Mouse (Mus musculus) limb, embryonic 11.5 days (tissue): ENCODE measurements around the gene Sbf2. TPM values are rescaled to one million over a fixed set of nuclear protein-coding genes. Genes with fewer than 3 reads are reported as not detected.
A peak's percentile ranks its signal among the peaks of the same experiment; 100 is the strongest.
"Not testable (repeated sequence)": the region's sequence is repeated elsewhere in the genome, so short reads cannot be mapped to it uniquely, and the experiment has no call there.

Experiments
- ATAC-seq: fragments of 200-750 bp; cut with Nextera tagmentation; 2 replicates; pipeline ENCODE4 v1.8.0; 2017; ENCODE audit warnings: low read depth; ENCODE audit not compliant: insufficient number of reproducible peaks, low FRiP score, low TSS enrichment
- DNase-seq: peaks from one replicate; pipeline ENCODE4 v3.0.0-alpha.2; 2015; ENCODE audit warnings: low spot score
- H3K27ac ChIP-seq: fragments of 300-500 bp; sonication (generic); replicated peaks from 2 replicates; pipeline ENCODE4 v1.5.1; 2014; ENCODE audit warnings: low read depth, mild to moderate bottlenecking, low read length
- H3K27me3 ChIP-seq: fragments of 300-500 bp; sonication (generic); 2 replicates; pipeline ENCODE4 v1.6.1; 2014; ENCODE audit warnings: mild to moderate bottlenecking, low read length, mixed read lengths; ENCODE audit not compliant: control insufficient read depth, insufficient read depth
- H3K36me3 ChIP-seq: fragments of 300-500 bp; sonication (generic); 2 replicates; pipeline ENCODE4 v1.6.1; 2014; ENCODE audit warnings: mild to moderate bottlenecking, low read length, moderate library complexity, mixed read lengths; ENCODE audit not compliant: control insufficient read depth, insufficient read depth
- H3K4me1 ChIP-seq: fragments of 300-500 bp; sonication (generic); 2 replicates; pipeline ENCODE4 v1.6.1; 2014; ENCODE audit warnings: low read length, mixed read lengths; ENCODE audit not compliant: control insufficient read depth, insufficient read depth
- H3K4me2 ChIP-seq: fragments of 300-500 bp; sonication (generic); 2 replicates; pipeline ENCODE4 v1.6.1; 2014; ENCODE audit warnings: low read depth, mild to moderate bottlenecking, moderate library complexity; ENCODE audit not compliant: severe bottlenecking
- H3K4me3 ChIP-seq: fragments of 300-500 bp; sonication (generic); 2 replicates; pipeline ENCODE4 v1.5.1; 2014; ENCODE audit warnings: low read depth, low read length
- H3K9ac ChIP-seq: fragments of 300-500 bp; sonication (generic); 2 replicates; pipeline ENCODE4 v1.6.1; 2014; ENCODE audit warnings: mild to moderate bottlenecking, low read length
- H3K9me3 ChIP-seq: fragments of 300-500 bp; sonication (generic); 2 replicates; pipeline ENCODE4 v1.6.1; 2016; ENCODE audit warnings: low read length; ENCODE audit not compliant: control insufficient read depth
- WGBS: fragments of 180-500 bp; shearing (Covaris S2); extraction: QIAGEN DNeasy Blood & Tissue Kit; methylation state at CpG from one replicate; pipeline ENCODE4 v1.1.7; 2014; 5-methylcytosine and 5-hydroxymethylcytosine counted together
- polyA plus RNA-seq: library from polyadenylated mRNA; unstranded; fragments of >200 nt; fragmentation: Nextera tagmentation; extraction: Ambion mirVana; gene quantifications from 2 replicates; pipeline ENCODE4 v1.2.1, GENCODE M21; 2014

Gene Sbf2
- polyA plus RNA-seq, 1 experiment from 2014 or later = 31.4 TPM

DNA sequence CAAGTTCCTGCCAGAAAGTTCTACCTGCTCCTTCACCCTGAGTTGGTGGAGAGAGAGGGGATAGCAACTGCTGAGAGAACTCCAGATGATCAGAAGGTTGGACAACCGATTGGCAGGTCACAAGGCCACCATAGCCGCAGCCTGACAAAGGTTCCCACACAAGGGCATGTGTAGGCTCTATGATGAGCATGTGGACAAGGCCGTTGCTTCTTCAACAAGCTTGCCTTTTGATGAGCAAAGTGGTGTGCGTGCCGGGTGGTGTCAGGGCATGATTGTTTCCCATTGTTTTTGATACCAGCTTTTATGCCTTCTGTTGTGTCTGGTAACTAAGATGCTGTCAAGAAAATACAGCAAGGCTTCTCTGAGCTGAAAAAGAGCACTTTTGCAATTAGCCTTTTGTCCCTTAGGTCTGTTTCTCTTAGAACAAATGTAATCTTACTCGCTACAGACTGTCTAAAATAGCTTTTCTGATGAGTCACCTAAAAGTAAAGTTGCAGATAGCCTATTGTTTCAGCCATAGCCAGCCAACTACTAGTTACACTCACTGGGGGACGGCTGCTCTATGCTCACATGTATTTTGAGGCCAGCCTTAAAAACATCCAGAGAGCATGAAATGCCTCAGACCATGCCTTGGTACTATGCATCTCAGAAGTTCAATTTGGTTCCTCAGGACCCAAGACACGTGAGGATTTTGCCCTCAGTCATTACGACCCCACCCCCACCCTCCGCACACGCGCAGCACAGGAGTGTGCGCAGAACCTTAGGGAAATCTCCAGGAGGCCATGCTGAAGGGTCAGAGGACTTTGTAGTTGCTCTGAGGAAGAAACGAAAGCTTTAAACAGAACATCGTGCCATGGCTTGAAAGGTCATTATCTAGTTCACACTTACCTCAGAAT lies 33.1 kb upstream of the Sbf2 start:
- Histone ChIP-seq H3K4me2 (no peak overlapping the region), H3K9me3 (peaks cover 2% of the 10 kb centered on the region; the same call in 1 of the 2 replicates), H3K4me1 (no peaks in the 10 kb centered on the region), H3K9ac (no peak overlapping the region), H3K36me3 (no peaks in the 10 kb centered on the region), H3K4me3 (no peak overlapping the region), H3K27me3 (no peaks in the 10 kb centered on the region), H3K27ac (no peak overlapping the region)
- 89% methylated on average over 15 of the region's 15 CpGs for WGBS
- DNase-seq (no peak), ATAC-seq (no peak)

DNA sequence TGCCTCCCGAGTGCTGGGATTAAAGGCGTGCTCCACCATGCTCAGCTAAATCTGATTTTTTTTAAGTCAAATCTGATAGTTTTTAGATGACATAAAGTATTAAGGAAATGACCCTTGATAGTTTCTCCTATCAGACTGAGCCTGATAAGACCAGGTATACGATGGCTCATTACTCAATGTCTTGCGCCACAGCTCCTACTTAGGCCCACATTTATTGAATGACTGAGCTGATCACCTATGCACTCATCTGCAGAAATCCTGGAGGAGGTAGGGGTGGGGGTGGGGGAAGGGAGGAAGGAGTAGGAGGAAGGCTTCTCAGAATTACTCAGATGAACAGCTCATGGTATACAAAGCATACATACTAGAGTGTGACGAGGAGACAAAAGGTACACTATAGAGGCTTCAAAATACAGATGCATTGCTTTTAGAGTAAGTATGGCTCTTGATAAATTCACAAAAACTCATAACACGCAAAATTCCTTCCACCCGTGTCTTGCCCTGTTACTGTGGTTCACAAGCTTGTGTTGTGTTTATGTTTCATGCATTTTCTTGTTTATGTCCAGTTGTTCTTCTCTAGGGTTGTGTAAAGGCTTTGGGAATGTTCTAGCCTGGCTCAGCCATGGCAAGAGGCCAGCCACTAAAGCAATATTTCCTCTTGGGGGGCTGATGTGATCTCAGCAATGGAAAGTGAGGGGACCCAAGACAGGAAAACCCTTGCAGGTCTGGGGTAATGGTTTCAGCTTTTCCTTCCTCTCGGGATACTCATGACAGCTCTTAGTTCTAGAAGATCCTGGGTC lies 32.1 kb upstream of the Sbf2 start:
- Histone ChIP-seq H3K4me1 (no peaks in the 10 kb centered on the region), H3K27ac (no peak overlapping the region), H3K4me2 (no peak overlapping the region), H3K36me3 (no peaks in the 10 kb centered on the region), H3K27me3 (no peaks in the 10 kb centered on the region), H3K9me3 (peaks cover 2% of the 10 kb centered on the region; the same call in 1 of the 2 replicates), H3K9ac (no peak overlapping the region), H3K4me3 (no peak overlapping the region)
- 91% methylated on average over 8 of the region's 8 CpGs for WGBS
- DNase-seq (no peak), ATAC-seq (no peak)

DNA sequence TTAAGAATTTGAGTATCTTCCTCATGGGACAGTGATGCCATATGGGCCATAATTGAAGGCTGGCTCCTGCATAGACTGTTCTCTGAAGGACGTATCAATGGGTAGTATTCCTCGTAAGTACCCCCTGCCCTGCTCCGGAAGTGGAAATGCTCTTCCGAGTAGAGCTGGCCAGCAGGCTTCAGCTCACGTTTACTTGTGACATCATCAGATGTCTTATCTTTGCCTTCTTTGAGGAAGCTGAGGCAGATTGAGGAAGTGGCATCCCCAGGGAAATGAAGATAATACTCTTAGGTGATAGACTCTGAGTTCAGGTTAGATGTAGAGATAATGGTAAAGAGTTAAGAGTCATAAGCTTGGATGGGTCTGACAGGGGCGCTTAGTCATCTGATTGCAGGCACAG lies 31.1 kb upstream of the Sbf2 start:
- H3K4me1 ChIP-seq = no peaks in the 10 kb centered on the region
- H3K9me3 ChIP-seq = peaks cover 2% of the 10 kb centered on the region; the same call in 1 of the 2 replicates
- H3K4me3 ChIP-seq = no peak overlapping the region
- no peaks in the 10 kb centered on the region for H3K36me3 ChIP-seq
- WGBS = 83% methylated on average over 6 of the region's 6 CpGs
- no peak overlapping the region for H3K4me2 ChIP-seq
- H3K27ac ChIP-seq = no peak overlapping the region
- no peak for ATAC-seq
- no peak overlapping the region for H3K9ac ChIP-seq
- no peaks in the 10 kb centered on the region for H3K27me3 ChIP-seq
- no peak for DNase-seq

DNA sequence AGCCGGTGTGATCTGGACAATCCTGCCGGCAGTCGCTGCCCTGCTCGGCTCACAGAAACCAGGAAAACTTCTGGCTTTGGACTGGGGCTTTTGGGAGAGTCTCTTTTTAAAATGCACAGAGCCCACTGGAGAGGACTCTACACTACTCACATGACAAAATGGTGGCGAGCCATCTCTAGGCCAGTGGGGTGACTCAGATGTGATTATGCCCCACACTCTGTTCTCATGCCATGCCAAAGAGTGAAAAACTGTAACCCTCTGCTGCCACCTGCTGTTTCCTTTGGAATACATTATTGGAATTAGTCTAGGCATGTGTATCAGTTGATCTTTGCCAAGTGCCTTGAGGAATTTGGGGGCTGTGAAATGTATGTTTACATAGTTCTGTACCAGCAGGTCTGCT lies 30.6 kb upstream of the Sbf2 start:
- H3K4me1 ChIP-seq = no peaks in the 10 kb centered on the region
- no peak overlapping the region for H3K4me2 ChIP-seq
- no peak overlapping the region for H3K4me3 ChIP-seq
- H3K9me3 ChIP-seq = peaks cover 2% of the 10 kb centered on the region; the same call in 1 of the 2 replicates
- 76% methylated on average over 5 of the region's 5 CpGs for WGBS
- H3K27ac ChIP-seq = no peak overlapping the region
- H3K36me3 ChIP-seq = no peaks in the 10 kb centered on the region
- H3K9ac ChIP-seq = no peak overlapping the region
- ATAC-seq (peak; percentile 62; the same call in 1 of the 2 replicates), DNase-seq (peak; percentile 74)
- no peaks in the 10 kb centered on the region for H3K27me3 ChIP-seq

DNA sequence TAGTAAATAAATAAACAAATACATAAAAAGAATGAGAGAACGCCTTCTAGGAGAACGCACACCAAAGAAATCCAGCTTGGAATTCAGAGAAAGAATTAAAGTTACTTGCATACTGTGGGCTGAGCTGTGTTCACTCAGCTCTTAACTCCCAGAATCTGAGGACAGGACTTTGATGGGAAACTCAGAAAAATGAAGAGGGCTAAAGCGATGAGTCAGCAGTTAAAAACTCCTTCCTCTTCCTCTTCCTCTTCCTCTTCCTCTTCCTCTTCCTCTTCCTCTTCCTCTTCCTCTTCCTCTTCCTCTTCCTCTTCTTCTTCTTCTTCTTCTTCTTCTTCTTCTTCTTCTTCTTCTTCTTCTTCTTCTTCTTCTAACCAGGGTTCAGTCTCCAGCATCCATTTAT lies 25.2 kb upstream of the Sbf2 start:
- not testable (repeated sequence) for H3K36me3 ChIP-seq, H3K4me3 ChIP-seq, H3K9me3 ChIP-seq, H3K27ac ChIP-seq, ATAC-seq, H3K9ac ChIP-seq, H3K4me1 ChIP-seq, H3K27me3 ChIP-seq, H3K4me2 ChIP-seq, DNase-seq
- 97% methylated on average over 3 of the region's 3 CpGs for WGBS

DNA sequence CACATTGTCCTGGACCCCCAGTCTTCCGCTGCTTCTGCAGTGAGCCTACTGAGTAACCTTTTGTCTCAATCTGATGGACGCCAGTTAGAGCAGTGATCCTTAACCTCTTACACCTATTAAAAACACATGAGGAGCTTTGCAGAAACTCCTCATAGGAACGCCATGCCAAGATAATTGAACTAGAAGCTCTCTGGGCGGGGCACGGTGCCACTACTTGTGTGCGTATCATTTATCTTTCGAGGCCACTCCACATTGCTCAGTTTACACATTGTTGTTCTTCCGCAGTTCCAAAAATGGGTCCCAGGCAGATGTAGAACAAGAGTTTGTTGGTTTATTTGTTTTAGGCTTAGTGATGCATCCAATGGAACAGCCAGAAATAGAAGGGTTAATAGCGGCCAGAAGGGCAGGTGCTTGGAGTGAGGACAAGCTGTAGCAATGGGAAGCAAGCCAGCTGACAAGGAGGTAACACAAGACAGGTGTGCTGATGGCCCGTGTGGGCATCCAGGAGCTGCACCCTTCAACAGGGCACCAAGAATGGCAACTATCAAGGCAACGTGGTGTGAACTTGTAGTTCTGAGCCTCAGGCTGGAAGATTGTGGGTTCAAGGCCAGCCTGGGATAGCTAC lies 24.7 kb upstream of the Sbf2 start:
- H3K4me1 ChIP-seq = no peaks in the 10 kb centered on the region
- ATAC-seq (no peak), DNase-seq (no peak)
- H3K27ac ChIP-seq = no peak overlapping the region
- WGBS = 83% methylated on average over 11 of the region's 11 CpGs
- H3K4me3 ChIP-seq = no peak overlapping the region
- H3K27me3 ChIP-seq = no peaks in the 10 kb centered on the region
- no peak overlapping the region for H3K9ac ChIP-seq
- no peaks in the 10 kb centered on the region for H3K36me3 ChIP-seq
- H3K9me3 ChIP-seq = no peaks in the 10 kb centered on the region
- H3K4me2 ChIP-seq = no peak overlapping the region

DNA sequence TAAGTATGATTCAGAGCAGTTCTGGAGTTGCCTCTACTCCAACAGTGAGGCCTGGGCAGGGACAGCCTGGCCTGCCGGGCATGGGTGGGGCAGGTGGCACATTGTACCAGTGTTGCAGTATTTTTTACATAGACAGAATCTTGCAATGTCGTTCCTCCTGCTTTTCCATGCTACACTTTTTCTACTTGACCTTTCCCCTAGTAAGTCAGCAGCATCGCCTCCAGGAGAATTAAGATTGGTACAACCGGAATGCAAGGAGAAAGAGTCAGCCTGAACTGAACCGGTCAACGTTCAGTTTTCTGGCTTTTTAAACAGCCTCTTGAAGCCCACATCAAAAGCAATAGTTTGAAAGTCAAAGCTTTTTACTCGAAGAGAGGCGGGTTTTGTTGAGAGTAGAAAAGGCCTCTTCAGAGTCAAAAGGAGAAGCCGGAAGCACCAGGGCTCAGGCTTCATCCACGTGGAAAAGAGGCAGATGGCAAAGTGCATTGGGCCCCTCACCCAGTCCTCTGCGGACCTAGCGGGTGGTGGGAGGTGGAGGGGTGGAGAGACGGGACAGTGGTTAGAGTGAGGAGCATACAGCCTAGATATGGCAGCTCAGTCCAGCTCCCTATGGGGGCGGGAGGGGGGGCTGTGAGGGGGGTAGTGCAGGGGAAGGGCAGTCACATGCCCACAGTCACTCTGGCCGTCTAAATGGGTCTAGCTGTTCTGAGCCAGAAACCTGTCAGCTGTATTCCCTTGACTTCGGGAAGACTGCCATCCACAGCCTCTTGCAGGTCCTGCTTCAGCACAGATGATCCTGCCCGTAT lies 23.8 kb upstream of the Sbf2 start:
- Histone ChIP-seq H3K9me3 (no peaks in the 10 kb centered on the region), H3K4me2 (no peak overlapping the region), H3K36me3 (no peaks in the 10 kb centered on the region), H3K9ac (no peak overlapping the region), H3K27ac (no peak overlapping the region), H3K4me1 (no peaks in the 10 kb centered on the region), H3K4me3 (no peak overlapping the region), H3K27me3 (no peaks in the 10 kb centered on the region)
- ATAC-seq (no peak), DNase-seq (no peak)
- 65% methylated on average over 17 of the region's 17 CpGs for WGBS

DNA sequence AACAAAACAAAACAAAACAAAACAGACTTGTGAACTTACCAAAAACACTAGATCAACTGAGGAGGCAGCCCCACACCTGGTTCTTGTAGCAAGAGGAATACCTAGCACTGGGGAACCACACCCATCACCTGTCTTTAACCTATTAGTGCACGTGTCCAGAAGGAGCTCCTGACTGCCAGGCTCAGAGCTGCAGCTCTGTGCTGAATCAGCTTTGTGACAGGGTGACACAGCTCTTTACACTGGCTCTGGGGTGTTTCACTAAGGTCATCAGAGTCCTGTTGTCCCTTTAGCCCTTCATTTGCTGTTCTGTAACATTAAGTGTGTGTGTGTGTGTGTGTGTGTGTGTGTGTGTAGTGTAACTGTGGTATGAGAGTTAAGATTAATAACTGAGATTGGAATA lies 21.8 kb upstream of the Sbf2 start:
- H3K9ac ChIP-seq = no peak overlapping the region
- 48% methylated on average over 1 of the region's 1 CpGs for WGBS
- DNase-seq (no peak), ATAC-seq (no peak)
- H3K27me3 ChIP-seq = no peaks in the 10 kb centered on the region
- no peak overlapping the region for H3K27ac ChIP-seq
- no peak overlapping the region for H3K4me2 ChIP-seq
- H3K4me3 ChIP-seq = no peak overlapping the region
- no peaks in the 10 kb centered on the region for H3K36me3 ChIP-seq
- H3K4me1 ChIP-seq = no peaks in the 10 kb centered on the region
- H3K9me3 ChIP-seq = no peaks in the 10 kb centered on the region
